Comparison of ENCODE assay signal across 8 mouse cellular contexts in the genomic region with DNA sequence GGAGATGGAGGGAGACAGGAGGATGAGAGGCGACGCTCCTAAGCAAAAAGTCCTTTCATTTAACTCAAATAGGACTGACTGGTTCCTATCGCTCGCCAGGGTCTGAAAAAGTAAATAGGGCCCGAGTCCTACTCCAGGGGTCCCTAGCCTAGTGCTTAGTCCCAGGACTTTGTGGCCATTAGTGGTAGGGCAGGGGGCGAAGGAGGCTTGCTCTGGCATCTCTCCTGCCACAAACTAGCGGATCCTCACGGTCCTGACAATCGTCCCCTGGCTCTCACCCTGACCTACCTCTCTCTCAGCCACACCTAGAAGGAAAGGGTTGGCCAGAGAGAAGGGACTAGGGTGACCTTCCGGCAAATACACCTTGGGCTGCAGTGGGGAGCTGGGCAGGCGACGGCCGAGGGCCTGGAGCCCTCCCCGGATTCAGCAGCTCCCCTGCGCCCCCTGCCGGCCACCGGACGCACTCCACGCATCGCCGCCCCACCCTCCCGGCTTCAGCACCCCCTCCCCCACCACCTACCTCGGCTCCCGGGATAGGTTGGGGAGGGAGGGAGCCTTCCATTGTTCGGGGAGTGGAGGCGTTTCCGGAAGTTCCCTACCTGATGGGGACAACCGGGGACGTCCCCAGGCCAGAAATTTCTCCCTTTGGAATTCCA.
A peak's percentile ranks its signal among the peaks of the same experiment; 100 is the strongest.
DNase-seq lines count a peak whose midpoint lies in the region; ATAC-seq and TF ChIP-seq lines count a peak whose summit lies in the region.

No protein-coding gene starts in this region.

- ATAC-seq in hindbrain, embryonic 13.5 days (ENCODE audit: low FRiP score), result peak; percentile 86

- H3K4me1 ChIP-seq in hindbrain, embryonic 13.5 days (replicated peaks), result peaks cover 29% of the 10 kb centered on the region
- H3K4me1 ChIP-seq in thymus, adult 2 months (replicated peaks; ENCODE audit: control insufficient read depth, insufficient read depth, low read length), result peaks cover 7% of the 10 kb centered on the region; the same call in 1 of the 2 replicates

- TF ChIP-seq POLR2A in thymus, adult 2 months (IDR thresholded peaks at IDR 0.05; ENCODE audit: control insufficient read depth, extremely low read depth, insufficient read depth, low read length, poor library complexity), result no peak

- peak; percentile 91 for DNase-seq in NIH3T3 (ENCODE audit: low read depth)
- peak; percentile 94 to 97 for DNase-seq in cerebellum, postnatal 14 days
- peak; percentile 70 to 85 for DNase-seq in frontal cortex, postnatal 36 days (ENCODE audit: low spot score in 2 of 2)
- DNase-seq in layer of hippocampus, postnatal 14 days (ENCODE audit: low spot score in 2 of 2), result peak; percentile 71 to 81
- DNase-seq in lung, postnatal 10 days, result peak; percentile 90
- peak; percentile 72 for DNase-seq in ovary, postnatal 10 days (ENCODE audit: low spot score)
- peak; percentile 71 for DNase-seq in thymus, adult 2 months

- peak overlapping the region; percentile 56 for H3K9ac ChIP-seq in hindbrain, embryonic 13.5 days

- 0 out of 2 replicates have a peak, but pooled peaks cover 2% of the 10 kb centered on the region for H3K27me3 ChIP-seq in hindbrain, embryonic 13.5 days
- H3K27me3 ChIP-seq in thymus, adult 2 months (ENCODE audit: control insufficient read depth, insufficient read depth, low read length), result no peaks in the 10 kb centered on the region

- no peaks in the 10 kb centered on the region for H3K36me3 ChIP-seq in hindbrain, embryonic 13.5 days
- H3K36me3 ChIP-seq in thymus, adult 2 months (ENCODE audit: control insufficient read depth, insufficient read depth, low read length), result no peaks in the 10 kb centered on the region

- no peaks in the 10 kb centered on the region for H3K9me3 ChIP-seq in hindbrain, embryonic 13.5 days

- peak overlapping the region; percentile 66 for H3K27ac ChIP-seq in hindbrain, embryonic 13.5 days
- H3K27ac ChIP-seq in thymus, adult 2 months (ENCODE audit: control insufficient read depth, insufficient read depth, low read length), result no peak overlapping the region

- peak overlapping the region; percentile 40 for H3K4me3 ChIP-seq in hindbrain, embryonic 13.5 days
- no peak overlapping the region for H3K4me3 ChIP-seq in thymus, adult 2 months (ENCODE audit: control insufficient read depth, insufficient read depth, low read length)

- H3K4me2 ChIP-seq in hindbrain, embryonic 13.5 days, result peak overlapping the region; percentile 65

- peak; percentile 77; the same call in 1 of the 2 replicates for TF ChIP-seq CTCF in thymus, adult 2 months (IDR thresholded peaks at IDR 0.05; ENCODE audit: borderline replicate concordance, control insufficient read depth, extremely low read depth, insufficient read depth, low read length, poor library complexity)

- WGBS in hindbrain, embryonic 13.5 days, result 13% methylated on average over 27 of the region's 29 CpGs
- 29% methylated on average over 29 of the region's 29 CpGs for WGBS in thymus, adult 2 months
